Mouse (Mus musculus): ENCODE measurements around the gene Tmem147. TPM values are rescaled to one million over a fixed set of nuclear protein-coding genes. Genes with fewer than 3 reads are reported as not detected.

Tmem147 gene
- polyA plus RNA-seq, 1 experiment = 144 TPM

- Histone ChIP-seq H3K4me1 (ENCODE audit: control insufficient read depth, insufficient read depth, low read length) (no peaks in the 10 kb centered on the region), H3K4me3 (ENCODE audit: insufficient read depth, low read length) (peak overlapping the region; percentile 71), H3K27ac (ENCODE audit: insufficient read depth, low read length) (no peak overlapping the region)
- TF ChIP-seq CTCF (IDR thresholded peaks at IDR 0.05; ENCODE audit: borderline replicate concordance, insufficient read depth, low read length) = no peak
Observed at GRCm38 (mm10) chr7:30728739-30729395, 473 bp downstream of the Tmem147 start.

- TF ChIP-seq CTCF (IDR thresholded peaks at IDR 0.05; ENCODE audit: borderline replicate concordance, insufficient read depth, low read length) (no peak), POLR2A (IDR thresholded peaks at IDR 0.05; ENCODE audit: low read depth, low read length) (no peak)
- peak overlapping the region; percentile 71 for H3K4me3 ChIP-seq (ENCODE audit: insufficient read depth, low read length)
- no peaks in the 10 kb centered on the region for H3K4me1 ChIP-seq (ENCODE audit: control insufficient read depth, insufficient read depth, low read length)
- H3K27ac ChIP-seq (ENCODE audit: insufficient read depth, low read length) = no peak overlapping the region
Observed at GRCm38 (mm10) chr7:30728214-30728613, 1.1 kb downstream of the Tmem147 start.

- Histone ChIP-seq H3K27ac (ENCODE audit: insufficient read depth, low read length) (no peak overlapping the region), H3K4me1 (ENCODE audit: control insufficient read depth, insufficient read depth, low read length) (no peaks in the 10 kb centered on the region), H3K4me3 (ENCODE audit: insufficient read depth, low read length) (no peak overlapping the region)
- no peak for TF ChIP-seq CTCF (IDR thresholded peaks at IDR 0.05; ENCODE audit: borderline replicate concordance, insufficient read depth, low read length)
- TF ChIP-seq POLR2A (IDR thresholded peaks at IDR 0.05; ENCODE audit: low read depth, low read length) = no peak
Observed at GRCm38 (mm10) chr7:30723274-30723953, 5.9 kb downstream of the Tmem147 start.

GRCm38 (mm10) chr7:30721286-30721685, 8.1 kb downstream of the Tmem147 start:
- H3K4me1 ChIP-seq (ENCODE audit: control insufficient read depth, insufficient read depth, low read length) = no peaks in the 10 kb centered on the region
- H3K4me3 ChIP-seq (ENCODE audit: insufficient read depth, low read length) = no peak overlapping the region
- no peak overlapping the region for H3K27ac ChIP-seq (ENCODE audit: insufficient read depth, low read length)
- no peak for TF ChIP-seq POLR2A (IDR thresholded peaks at IDR 0.05; ENCODE audit: low read depth, low read length)
- no peak for TF ChIP-seq CTCF (IDR thresholded peaks at IDR 0.05; ENCODE audit: borderline replicate concordance, insufficient read depth, low read length)

GRCm38 (mm10) chr7:30719669-30720068, 9.7 kb downstream of the Tmem147 start:
- TF ChIP-seq POLR2A (IDR thresholded peaks at IDR 0.05; ENCODE audit: low read depth, low read length) = no peak
- TF ChIP-seq CTCF (IDR thresholded peaks at IDR 0.05; ENCODE audit: borderline replicate concordance, insufficient read depth, low read length) = no peak
- H3K4me1 ChIP-seq (ENCODE audit: control insufficient read depth, insufficient read depth, low read length) = no peaks in the 10 kb centered on the region
- H3K27ac ChIP-seq (ENCODE audit: insufficient read depth, low read length) = no peak overlapping the region
- H3K4me3 ChIP-seq (ENCODE audit: insufficient read depth, low read length) = no peak overlapping the region

- no peak for TF ChIP-seq CTCF (IDR thresholded peaks at IDR 0.05; ENCODE audit: borderline replicate concordance, insufficient read depth, low read length)
- no peak for TF ChIP-seq POLR2A (IDR thresholded peaks at IDR 0.05; ENCODE audit: low read depth, low read length)
- Histone ChIP-seq H3K4me3 (ENCODE audit: insufficient read depth, low read length) (no peak overlapping the region; the same call in 1 of the 2 replicates), H3K4me1 (ENCODE audit: control insufficient read depth, insufficient read depth, low read length) (no peaks in the 10 kb centered on the region), H3K27ac (ENCODE audit: insufficient read depth, low read length) (no peak overlapping the region)
Observed at GRCm38 (mm10) chr7:30717716-30718046, 11.7 kb downstream of the Tmem147 start.

GRCm38 (mm10) chr7:30717006-30717715, 12.2 kb downstream of the Tmem147 start:
- peak overlapping the region; percentile 25 for H3K4me3 ChIP-seq (ENCODE audit: insufficient read depth, low read length)
- H3K4me1 ChIP-seq (ENCODE audit: control insufficient read depth, insufficient read depth, low read length) = no peaks in the 10 kb centered on the region
- no peak for TF ChIP-seq POLR2A (IDR thresholded peaks at IDR 0.05; ENCODE audit: low read depth, low read length)
- no peak for TF ChIP-seq CTCF (IDR thresholded peaks at IDR 0.05; ENCODE audit: borderline replicate concordance, insufficient read depth, low read length)
- no peak overlapping the region for H3K27ac ChIP-seq (ENCODE audit: insufficient read depth, low read length)

GRCm38 (mm10) chr7:30711942-30712341, 17.4 kb downstream of the Tmem147 start, which contains the start of gene Atp4a:
Gene Atp4a, plus strand, starts transcription at chr7:30712209.
- TF ChIP-seq CTCF (IDR thresholded peaks at IDR 0.05; ENCODE audit: borderline replicate concordance, insufficient read depth, low read length) (no peak), POLR2A (IDR thresholded peaks at IDR 0.05; ENCODE audit: low read depth, low read length) (no peak)
- Histone ChIP-seq H3K27ac (ENCODE audit: insufficient read depth, low read length) (no peak within 1 kb of the TSS), H3K4me1 (ENCODE audit: control insufficient read depth, insufficient read depth, low read length) (no peaks in the 10 kb centered on the region), H3K4me3 (ENCODE audit: insufficient read depth, low read length) (no peak within 1 kb of the TSS)

GRCm38 (mm10) chr7:30707441-30707840, 21.9 kb downstream of the Tmem147 start:
- no peak overlapping the region for H3K27ac ChIP-seq (ENCODE audit: insufficient read depth, low read length)
- H3K4me1 ChIP-seq (ENCODE audit: control insufficient read depth, insufficient read depth, low read length) = no peaks in the 10 kb centered on the region
- no peak overlapping the region for H3K4me3 ChIP-seq (ENCODE audit: insufficient read depth, low read length)
- TF ChIP-seq POLR2A (IDR thresholded peaks at IDR 0.05; ENCODE audit: low read depth, low read length) (no peak), CTCF (IDR thresholded peaks at IDR 0.05; ENCODE audit: borderline replicate concordance, insufficient read depth, low read length) (no peak)

Data from embryonic fibroblast, embryonic 13.5 days (primary cell).